Mouse (Mus musculus) midbrain, embryonic 16.5 days (tissue): ENCODE measurements at regions not wholly inside any gene's neighbourhood (a gene's known extent, or its start where the extent isn't known, plus 50 kb on each side); places are given as distances from the start of the nearest gene placed in this dataset.

Experiments used
- ATAC-seq: fragments of 200-750 bp; cut with Nextera tagmentation; 2 replicates; pipeline ENCODE4 v1.8.0; 2017; ENCODE audit warnings: moderate TSS enrichment
- H3K27ac ChIP-seq: fragments of 300-500 bp; sonication (generic); 2 replicates; pipeline ENCODE4 v1.5.1; 2014; ENCODE audit warnings: mild to moderate bottlenecking, low read length, mixed read lengths
- H3K27me3 ChIP-seq: fragments of 300-500 bp; sonication (generic); 2 replicates; pipeline ENCODE4 v1.6.1; 2014; ENCODE audit warnings: low read depth, low read length, mixed read lengths; ENCODE audit not compliant: control insufficient read depth, insufficient read depth
- H3K36me3 ChIP-seq: fragments of 300-500 bp; sonication (generic); 2 replicates; pipeline ENCODE4 v1.6.1; 2014; ENCODE audit warnings: mild to moderate bottlenecking, low read length, moderate library complexity, mixed read lengths; ENCODE audit not compliant: control insufficient read depth, insufficient read depth
- H3K4me1 ChIP-seq: fragments of 300-500 bp; sonication (generic); 2 replicates; pipeline ENCODE4 v1.6.1; 2014; ENCODE audit warnings: mild to moderate bottlenecking, low read length, mixed read lengths; ENCODE audit not compliant: control insufficient read depth, insufficient read depth
- H3K4me2 ChIP-seq: fragments of 300-500 bp; sonication (generic); 2 replicates; pipeline ENCODE4 v1.6.1; 2014; ENCODE audit warnings: mild to moderate bottlenecking, low read length, mixed read lengths
- H3K4me3 ChIP-seq: fragments of 300-500 bp; sonication (generic); 2 replicates; pipeline ENCODE4 v1.5.1; 2014; ENCODE audit warnings: low read depth, mild to moderate bottlenecking, low read length, moderate library complexity, mixed read lengths
- H3K9ac ChIP-seq: fragments of 300-500 bp; sonication (generic); 2 replicates; pipeline ENCODE4 v1.6.1; 2014; ENCODE audit warnings: low read depth, low read length, mixed read lengths
- H3K9me3 ChIP-seq: fragments of 300-500 bp; sonication (generic); replicated peaks from 2 replicates; pipeline ENCODE4 v1.6.1; 2014; ENCODE audit warnings: mild to moderate bottlenecking, low read length, mixed read lengths; ENCODE audit not compliant: control insufficient read depth, poor library complexity, severe bottlenecking
- WGBS: fragments of 180-500 bp; shearing (Covaris S2); extraction: QIAGEN DNeasy Blood & Tissue Kit; methylation state at CpG from one replicate; pipeline ENCODE4 v1.1.7; 2014; 5-methylcytosine and 5-hydroxymethylcytosine counted together

DNA sequence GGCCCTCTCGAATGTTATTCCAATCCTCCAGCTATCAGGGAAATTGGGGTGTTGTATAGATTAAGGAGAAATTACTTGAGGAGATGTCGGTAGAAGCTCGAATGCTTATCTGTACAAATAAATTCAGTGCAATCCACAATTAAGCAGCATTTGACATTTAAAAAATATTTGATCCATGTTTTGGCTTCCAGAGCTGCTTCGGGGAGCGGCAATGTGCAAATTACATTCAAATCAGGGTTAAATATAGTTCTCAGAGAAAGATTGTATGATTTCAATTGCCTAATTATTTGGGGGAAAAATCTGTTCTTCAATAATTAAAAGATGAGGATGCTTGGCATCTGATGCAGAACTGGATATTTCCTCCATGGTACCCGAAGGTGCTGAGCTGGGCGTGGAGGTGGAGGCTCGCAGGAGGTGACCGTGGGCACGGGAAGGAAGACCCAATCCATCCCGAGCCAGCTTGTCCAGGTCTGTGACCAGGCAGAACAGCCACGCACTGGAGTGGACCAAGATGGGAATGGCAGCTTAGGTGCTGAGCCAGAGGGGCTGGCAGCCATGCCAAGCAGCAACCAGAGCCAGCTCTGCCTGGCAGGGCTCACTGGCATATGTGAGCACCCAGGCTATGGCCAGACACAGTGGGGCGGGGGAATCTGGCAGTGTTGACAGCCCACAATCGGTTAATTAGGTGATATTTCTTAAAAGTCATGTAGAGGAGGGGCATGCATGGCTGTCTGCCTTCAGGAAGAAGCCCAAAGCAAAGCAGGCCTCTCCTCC is 117.5 kb downstream of the Kif26a start:
- H3K9me3 ChIP-seq = no peaks in the 10 kb centered on the region
- ATAC-seq = peak; percentile 57; the same call in 1 of the 2 replicates

DNA sequence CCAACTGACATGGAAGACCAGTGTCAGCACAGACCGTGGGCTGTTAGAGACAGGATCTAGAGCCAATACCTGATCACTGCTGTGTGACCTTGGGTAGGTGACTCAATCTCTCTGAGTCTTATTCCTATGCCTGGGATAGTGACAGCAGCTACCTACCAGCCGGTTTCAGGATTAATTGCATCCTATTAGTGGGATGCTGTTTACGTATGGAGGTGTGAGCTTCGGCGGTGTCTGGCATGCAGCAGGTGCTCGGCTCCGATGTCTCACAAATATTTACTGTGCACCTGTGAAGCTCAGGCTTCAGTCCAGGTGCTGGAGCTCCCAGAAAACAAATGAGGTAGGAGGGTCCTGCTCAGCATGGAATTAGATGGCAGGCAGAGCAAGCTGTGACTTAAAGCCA is 118.2 kb downstream of the Kif26a start:
- no peak overlapping the region for H3K4me3 ChIP-seq
- peaks cover 8% of the 10 kb centered on the region; the same call in 1 of the 2 replicates for H3K4me1 ChIP-seq
- ATAC-seq = no peak
- no peak overlapping the region for H3K27ac ChIP-seq
- no peaks in the 10 kb centered on the region for H3K36me3 ChIP-seq
- H3K9ac ChIP-seq = no peak overlapping the region
- no peaks in the 10 kb centered on the region for H3K9me3 ChIP-seq
- no peaks in the 10 kb centered on the region for H3K27me3 ChIP-seq
- 83% methylated on average over 7 of the region's 7 CpGs for WGBS
- no peak overlapping the region for H3K4me2 ChIP-seq

More for the DNA sequence above, 117.5 kb downstream of the Kif26a start:
- no peak overlapping the region for H3K9ac ChIP-seq
- 76% methylated on average over 14 of the region's 14 CpGs for WGBS
- peak overlapping the region; percentile 22; the same call in 1 of the 2 replicates for H3K27ac ChIP-seq
- H3K4me2 ChIP-seq = no peak overlapping the region
- peaks cover 8% of the 10 kb centered on the region; the same call in 1 of the 2 replicates for H3K4me1 ChIP-seq
- no peaks in the 10 kb centered on the region for H3K36me3 ChIP-seq
- no peak overlapping the region for H3K4me3 ChIP-seq
- H3K27me3 ChIP-seq = no peaks in the 10 kb centered on the region

DNA sequence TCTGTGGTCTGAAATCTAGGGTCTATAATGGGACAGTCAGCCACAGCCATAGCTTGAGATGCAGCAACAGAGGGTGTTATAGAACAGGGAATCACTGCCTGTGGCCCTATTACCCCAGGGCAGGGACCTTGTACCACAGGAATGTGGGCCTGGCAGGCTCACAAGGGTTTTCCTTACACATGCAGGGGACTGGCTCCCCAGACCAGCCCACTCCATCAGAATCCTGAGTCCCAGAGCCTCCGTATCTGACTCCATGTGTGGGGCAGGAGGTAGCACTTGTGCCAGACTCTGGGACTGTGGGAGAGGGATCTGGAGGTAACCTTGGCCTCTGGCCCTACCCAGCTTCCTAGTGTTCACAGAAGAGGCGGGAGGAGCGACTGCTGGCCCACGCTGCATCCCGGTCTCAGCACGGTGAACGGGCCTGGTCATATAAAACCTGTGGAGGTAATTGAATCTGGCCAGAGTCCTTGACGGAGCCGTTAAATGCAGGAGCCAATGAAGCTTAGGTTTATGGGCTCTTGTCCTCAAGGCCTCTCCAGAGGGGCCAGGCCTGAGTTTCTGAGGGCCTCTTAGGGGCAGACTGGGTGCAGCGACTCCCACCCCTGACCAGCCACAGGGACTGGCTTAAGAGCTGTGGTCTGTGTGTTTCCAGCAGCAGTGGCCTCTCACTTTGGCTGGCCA is 119.4 kb downstream of the Kif26a start:
- no peaks in the 10 kb centered on the region for H3K27me3 ChIP-seq
- WGBS = 69% methylated on average over 10 of the region's 10 CpGs
- H3K9me3 ChIP-seq = no peaks in the 10 kb centered on the region
- no peak overlapping the region for H3K27ac ChIP-seq
- H3K36me3 ChIP-seq = no peaks in the 10 kb centered on the region
- H3K4me1 ChIP-seq = peaks cover 8% of the 10 kb centered on the region; the same call in 1 of the 2 replicates
- no peak for ATAC-seq
- no peak overlapping the region for H3K4me2 ChIP-seq
- H3K4me3 ChIP-seq = no peak overlapping the region
- H3K9ac ChIP-seq = no peak overlapping the region

DNA sequence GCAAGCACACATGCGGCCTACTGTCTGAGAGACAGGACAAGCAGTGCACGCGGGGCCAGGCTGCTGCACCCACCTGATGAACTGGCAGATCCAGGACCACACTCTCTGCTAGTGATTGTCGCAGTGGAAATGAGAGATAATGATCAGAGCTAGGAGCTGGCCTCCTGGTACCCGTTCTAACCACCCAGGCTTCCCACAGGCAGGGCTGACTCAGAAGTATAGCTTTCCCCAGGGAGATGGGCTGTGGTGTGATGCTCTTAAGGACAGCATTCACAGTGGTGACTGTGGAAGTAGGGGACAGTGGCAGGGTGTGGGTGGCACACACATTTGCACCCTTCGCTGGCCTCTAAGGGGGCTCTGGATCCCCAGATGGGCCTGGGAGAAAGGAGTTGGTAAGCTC is 128.0 kb downstream of the Kif26a start:
- Histone ChIP-seq H3K27me3 (no peaks in the 10 kb centered on the region), H3K9me3 (no peaks in the 10 kb centered on the region), H3K4me1 (peaks cover 10% of the 10 kb centered on the region), H3K4me2 (no peak overlapping the region), H3K4me3 (no peak overlapping the region), H3K27ac (no peak overlapping the region), H3K9ac (no peak overlapping the region), H3K36me3 (no peaks in the 10 kb centered on the region)
- ATAC-seq = no peak
- WGBS = 78% methylated on average over 6 of the region's 6 CpGs

DNA sequence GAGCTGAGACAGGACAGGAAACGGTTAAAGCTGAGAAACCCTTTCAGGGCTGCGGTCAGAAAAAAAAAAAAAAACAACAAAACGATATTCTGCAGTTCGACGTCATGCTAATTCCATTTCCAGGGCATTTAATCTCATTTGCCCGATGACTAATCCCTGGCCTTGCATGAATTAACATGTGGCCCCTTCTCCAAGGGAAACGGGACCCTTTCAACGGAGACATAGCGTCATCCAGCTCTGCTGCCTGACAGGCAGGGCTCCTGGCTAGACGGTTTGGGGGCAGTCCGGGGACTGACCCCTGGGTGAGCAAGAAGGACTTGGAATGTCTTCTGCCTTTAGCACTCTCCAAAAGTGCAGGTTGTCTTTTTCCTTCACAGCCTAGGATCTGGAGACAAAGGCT is 128.7 kb downstream of the Kif26a start:
- Histone ChIP-seq H3K36me3 (no peaks in the 10 kb centered on the region), H3K4me1 (peaks cover 10% of the 10 kb centered on the region), H3K4me2 (no peak overlapping the region), H3K27me3 (no peaks in the 10 kb centered on the region), H3K4me3 (no peak overlapping the region), H3K9me3 (no peaks in the 10 kb centered on the region), H3K27ac (no peak overlapping the region), H3K9ac (no peak overlapping the region)
- 4% methylated on average over 11 of the region's 11 CpGs for WGBS
- no peak for ATAC-seq

DNA sequence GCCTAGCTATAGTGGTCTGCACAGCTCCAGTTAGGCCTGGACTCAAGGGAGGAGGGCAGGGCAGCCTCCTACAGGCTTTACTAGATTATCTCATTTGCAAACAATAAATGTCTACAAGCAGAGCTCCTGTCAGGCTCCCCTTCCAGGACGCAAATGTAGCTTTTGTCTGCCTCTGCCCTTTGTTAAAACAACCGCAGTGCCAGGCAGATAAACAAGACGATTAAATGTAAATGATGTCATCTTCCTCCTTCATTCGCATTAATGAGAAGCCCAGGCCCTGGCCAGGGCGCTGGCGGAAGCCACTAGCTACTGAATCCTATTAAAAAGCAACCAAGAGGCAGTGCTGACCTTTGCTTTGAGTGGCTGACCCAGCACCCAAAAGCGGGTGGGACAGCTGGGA is 130.6 kb downstream of the Kif26a start:
- Histone ChIP-seq H3K4me1 (peaks cover 10% of the 10 kb centered on the region), H3K27ac (no peak overlapping the region), H3K27me3 (no peaks in the 10 kb centered on the region), H3K9me3 (no peaks in the 10 kb centered on the region), H3K36me3 (no peaks in the 10 kb centered on the region), H3K4me3 (no peak overlapping the region), H3K4me2 (no peak overlapping the region), H3K9ac (no peak overlapping the region)
- ATAC-seq = no peak
- WGBS = 13% methylated on average over 7 of the region's 7 CpGs

DNA sequence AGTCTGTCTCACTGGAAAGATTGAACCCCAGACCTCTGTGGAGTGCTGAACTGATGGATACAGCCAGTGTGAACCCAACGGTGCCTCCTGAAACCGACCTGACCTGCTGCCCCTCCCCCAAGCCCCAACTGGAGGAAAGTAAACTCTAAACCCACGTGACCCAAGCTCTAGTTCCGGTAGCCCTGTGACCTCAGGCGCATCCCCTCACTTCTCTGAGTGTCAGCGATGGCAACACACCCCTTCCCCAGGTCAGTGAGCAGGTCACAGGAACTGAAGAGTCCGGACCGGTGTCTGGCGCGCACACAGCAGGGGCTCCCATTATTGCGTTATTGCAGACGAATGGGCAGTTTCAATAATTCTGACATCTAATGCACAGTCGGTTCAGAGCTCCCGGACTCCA is 131.5 kb downstream of the Kif26a start:
- no peak overlapping the region for H3K4me2 ChIP-seq
- H3K9me3 ChIP-seq = no peaks in the 10 kb centered on the region
- no peaks in the 10 kb centered on the region for H3K36me3 ChIP-seq
- ATAC-seq = no peak
- H3K4me3 ChIP-seq = no peak overlapping the region
- no peak overlapping the region for H3K9ac ChIP-seq
- H3K27ac ChIP-seq = no peak overlapping the region
- WGBS = 38% methylated on average over 14 of the region's 14 CpGs
- H3K27me3 ChIP-seq = no peaks in the 10 kb centered on the region
- H3K4me1 ChIP-seq = peaks cover 10% of the 10 kb centered on the region

DNA sequence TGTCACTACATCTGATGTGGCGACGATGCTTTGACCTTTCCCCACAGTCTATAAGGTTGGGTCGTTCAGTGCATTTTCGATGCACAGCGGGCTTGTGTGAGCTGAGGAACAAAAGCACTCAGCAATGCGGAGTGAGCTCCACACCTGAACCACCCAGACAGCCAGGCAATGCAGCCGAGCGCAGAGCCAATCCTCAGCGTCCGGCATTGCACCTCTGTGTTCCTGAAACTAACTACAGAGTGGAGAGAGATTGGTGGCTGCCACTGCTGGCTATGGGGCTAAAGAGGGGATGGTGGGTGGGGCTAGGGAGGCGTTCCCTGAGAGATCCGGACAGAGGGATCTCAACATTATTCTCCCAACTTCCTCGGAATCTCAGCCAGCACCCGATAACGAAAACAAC is 139.1 kb downstream of the Kif26a start:
- Histone ChIP-seq H3K27ac (no peak overlapping the region), H3K4me1 (peaks cover 16% of the 10 kb centered on the region; the same call in 1 of the 2 replicates), H3K9ac (no peak overlapping the region), H3K9me3 (no peaks in the 10 kb centered on the region), H3K4me2 (no peak overlapping the region), H3K36me3 (no peaks in the 10 kb centered on the region), H3K27me3 (no peaks in the 10 kb centered on the region), H3K4me3 (no peak overlapping the region)
- no peak for ATAC-seq
- WGBS = 45% methylated on average over 15 of the region's 15 CpGs

DNA sequence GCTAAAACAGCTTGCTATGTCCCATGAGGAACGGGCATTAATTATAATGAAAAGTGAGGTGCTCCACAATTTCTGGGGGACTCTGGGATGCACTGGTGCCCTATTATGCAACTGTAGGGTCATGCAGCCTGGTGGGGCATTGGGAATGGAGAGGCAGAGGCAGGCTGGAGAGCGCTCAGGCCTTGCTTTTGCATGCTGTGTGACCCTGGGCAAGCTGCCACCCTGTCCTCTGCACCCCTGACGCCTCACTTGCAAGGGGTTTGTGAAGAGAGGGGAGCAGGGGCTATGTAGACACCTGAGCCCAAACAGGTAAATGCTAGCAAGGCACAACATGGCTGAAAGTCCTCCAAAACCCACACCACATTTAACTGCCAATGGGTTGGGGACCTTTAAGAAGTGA is 142.8 kb downstream of the Kif26a start:
- H3K9me3 ChIP-seq = no peaks in the 10 kb centered on the region
- H3K36me3 ChIP-seq = no peaks in the 10 kb centered on the region
- no peak overlapping the region for H3K27ac ChIP-seq
- 72% methylated on average over 3 of the region's 3 CpGs for WGBS
- H3K4me1 ChIP-seq = peaks cover 10% of the 10 kb centered on the region; the same call in 1 of the 2 replicates
- H3K27me3 ChIP-seq = no peaks in the 10 kb centered on the region
- no peak for ATAC-seq
- H3K4me2 ChIP-seq = no peak overlapping the region
- H3K9ac ChIP-seq = no peak overlapping the region
- no peak overlapping the region for H3K4me3 ChIP-seq
